Mouse (Mus musculus): ENCODE data around the gene Arl16. TPM values are rescaled to one million over a fixed set of nuclear protein-coding genes. Genes with fewer than 3 reads are reported as not detected.

Gene Arl16
- polyA plus RNA-seq, 1 experiment from 2014 or later = 40.3 TPM

DNA sequence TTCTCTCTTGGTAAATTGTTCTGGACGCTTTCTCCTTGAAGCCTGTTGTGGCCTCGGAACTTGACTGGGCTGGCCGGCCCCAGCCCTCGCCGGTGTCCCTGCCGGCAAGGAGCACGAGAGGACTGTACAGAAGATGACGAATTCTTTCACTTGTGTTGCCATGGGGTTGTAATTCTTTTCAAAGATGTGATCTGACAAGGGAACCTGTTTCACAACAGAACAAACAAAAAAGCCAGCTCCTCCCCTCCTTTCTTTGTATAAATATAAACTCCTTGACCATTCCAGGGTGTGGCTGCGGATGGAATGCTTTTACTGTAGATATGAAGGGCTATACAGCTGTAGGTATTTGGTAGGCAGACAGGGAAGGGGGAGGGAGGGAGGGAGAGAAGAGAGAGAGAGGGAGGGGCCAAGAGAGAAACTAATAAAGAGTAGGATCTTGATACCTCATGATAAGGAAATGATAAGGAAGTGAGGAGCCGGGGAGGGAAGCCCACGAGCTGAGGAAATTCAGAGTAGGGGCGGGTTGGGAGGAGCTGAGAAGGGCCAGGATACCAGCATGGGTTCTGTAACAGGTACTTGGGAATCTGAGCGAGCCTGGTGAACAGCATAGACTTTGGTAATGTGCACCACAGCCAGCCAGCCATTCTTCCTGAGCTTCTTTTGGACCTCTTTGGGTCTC, 40.3 kb upstream of the Arl16 start:
- H3K4me1 ChIP-seq (replicated peaks; ENCODE audit: control insufficient read depth, insufficient read depth, low read length) = peaks cover 8% of the 10 kb centered on the region
- H3K36me3 ChIP-seq (ENCODE audit: control insufficient read depth, insufficient read depth, low read length) = no peaks in the 10 kb centered on the region
- H3K27ac ChIP-seq (ENCODE audit: low read length) = peak overlapping the region; percentile 89
- 0 out of 2 replicates have a peak overlapping the region, but pooled peaks have one; percentile 12 for H3K9ac ChIP-seq (ENCODE audit: low read length)
- no peaks in the 10 kb centered on the region for H3K27me3 ChIP-seq (ENCODE audit: control insufficient read depth, insufficient read depth, low read depth, low read length)
- ATAC-seq (ENCODE audit: low read depth) = peak; percentile 88
- H3K4me3 ChIP-seq (ENCODE audit: low read length) = no peak overlapping the region
- H3K9me3 ChIP-seq (ENCODE audit: control insufficient read depth, low read length) = no peaks in the 10 kb centered on the region
- WGBS = 44% methylated on average over 13 of the region's 13 CpGs
- 0 out of 2 replicates have a peak overlapping the region, but pooled peaks have one; percentile 7 for H3K4me2 ChIP-seq (ENCODE audit: low read depth, low read length)

GRCm38 (mm10) chr11:120506899-120507298, 39.5 kb upstream of the Arl16 start:
- H3K9ac ChIP-seq (ENCODE audit: low read length) = no peak overlapping the region
- H3K4me3 ChIP-seq (ENCODE audit: low read length) = no peak overlapping the region
- H3K36me3 ChIP-seq (ENCODE audit: control insufficient read depth, insufficient read depth, low read length) = no peaks in the 10 kb centered on the region
- 56% methylated on average over 4 of the region's 4 CpGs for WGBS
- no peak overlapping the region for H3K4me2 ChIP-seq (ENCODE audit: low read depth, low read length)
- peaks cover 8% of the 10 kb centered on the region for H3K4me1 ChIP-seq (replicated peaks; ENCODE audit: control insufficient read depth, insufficient read depth, low read length)
- H3K27ac ChIP-seq (ENCODE audit: low read length) = peak overlapping the region; percentile 89
- no peaks in the 10 kb centered on the region for H3K9me3 ChIP-seq (ENCODE audit: control insufficient read depth, low read length)
- peak; percentile 62 for ATAC-seq (ENCODE audit: low read depth)
- no peaks in the 10 kb centered on the region for H3K27me3 ChIP-seq (ENCODE audit: control insufficient read depth, insufficient read depth, low read depth, low read length)

DNA sequence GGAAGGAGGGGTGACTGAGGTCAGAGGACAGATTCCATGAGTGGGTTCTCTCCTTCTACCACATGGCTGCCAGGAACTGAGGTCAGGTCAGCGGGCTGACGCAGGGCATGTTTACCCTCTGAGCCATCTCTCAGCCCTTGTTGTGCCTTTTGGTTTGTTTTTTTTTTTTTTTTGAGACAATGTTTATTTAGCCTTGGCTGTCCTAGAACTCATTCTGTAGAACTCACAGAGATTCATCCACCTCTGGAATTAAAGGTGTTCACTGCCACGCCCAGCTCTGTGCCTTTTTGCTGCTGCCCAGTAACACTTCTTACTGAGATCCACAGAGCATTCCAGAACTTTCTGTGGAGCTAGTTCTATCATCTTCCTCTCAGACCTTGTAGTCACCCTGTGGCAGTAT, 38.3 kb upstream of the Arl16 start:
- H3K27me3 ChIP-seq (ENCODE audit: control insufficient read depth, insufficient read depth, low read depth, low read length) = no peaks in the 10 kb centered on the region
- no peak for ATAC-seq (ENCODE audit: low read depth)
- 74% methylated on average over 3 of the region's 3 CpGs for WGBS
- H3K4me1 ChIP-seq (replicated peaks; ENCODE audit: control insufficient read depth, insufficient read depth, low read length) = peaks cover 8% of the 10 kb centered on the region
- no peaks in the 10 kb centered on the region for H3K36me3 ChIP-seq (ENCODE audit: control insufficient read depth, insufficient read depth, low read length)
- no peak overlapping the region for H3K4me2 ChIP-seq (ENCODE audit: low read depth, low read length)
- no peak overlapping the region for H3K4me3 ChIP-seq (ENCODE audit: low read length)
- no peaks in the 10 kb centered on the region for H3K9me3 ChIP-seq (ENCODE audit: control insufficient read depth, low read length)
- no peak overlapping the region for H3K9ac ChIP-seq (ENCODE audit: low read length)
- no peak overlapping the region for H3K27ac ChIP-seq (ENCODE audit: low read length)

DNA sequence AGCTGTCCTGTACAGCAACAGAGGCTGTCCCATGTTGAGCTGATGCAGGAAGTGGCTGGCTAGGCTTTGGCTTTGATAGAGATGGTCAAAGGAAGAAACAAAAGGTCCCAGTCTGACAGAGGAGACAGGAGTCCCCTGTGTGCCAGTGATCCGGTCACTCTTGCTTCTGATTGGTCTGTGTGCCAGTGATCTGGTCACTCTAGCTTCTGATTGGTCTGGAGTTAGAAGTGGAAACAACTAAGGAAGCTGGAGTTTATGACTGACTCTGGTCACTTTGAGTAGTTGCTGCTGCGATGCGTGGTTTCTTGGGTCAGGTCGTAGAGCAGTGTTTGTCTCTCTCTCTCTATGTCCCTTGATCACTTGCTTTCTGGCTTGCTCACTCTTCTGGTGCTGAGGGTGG, 34.3 kb upstream of the Arl16 start:
- WGBS = 71% methylated on average over 4 of the region's 4 CpGs
- no peaks in the 10 kb centered on the region for H3K27me3 ChIP-seq (ENCODE audit: control insufficient read depth, insufficient read depth, low read depth, low read length)
- H3K27ac ChIP-seq (ENCODE audit: low read length) = no peak overlapping the region
- no peak overlapping the region for H3K9ac ChIP-seq (ENCODE audit: low read length)
- no peak for ATAC-seq (ENCODE audit: low read depth)
- H3K36me3 ChIP-seq (ENCODE audit: control insufficient read depth, insufficient read depth, low read length) = peaks cover 9% of the 10 kb centered on the region
- no peak overlapping the region for H3K4me3 ChIP-seq (ENCODE audit: low read length)
- H3K9me3 ChIP-seq (ENCODE audit: control insufficient read depth, low read length) = no peaks in the 10 kb centered on the region
- peaks cover 2% of the 10 kb centered on the region; the same call in 1 of the 2 replicates for H3K4me1 ChIP-seq (replicated peaks; ENCODE audit: control insufficient read depth, insufficient read depth, low read length)
- H3K4me2 ChIP-seq (ENCODE audit: low read depth, low read length) = no peak overlapping the region

DNA sequence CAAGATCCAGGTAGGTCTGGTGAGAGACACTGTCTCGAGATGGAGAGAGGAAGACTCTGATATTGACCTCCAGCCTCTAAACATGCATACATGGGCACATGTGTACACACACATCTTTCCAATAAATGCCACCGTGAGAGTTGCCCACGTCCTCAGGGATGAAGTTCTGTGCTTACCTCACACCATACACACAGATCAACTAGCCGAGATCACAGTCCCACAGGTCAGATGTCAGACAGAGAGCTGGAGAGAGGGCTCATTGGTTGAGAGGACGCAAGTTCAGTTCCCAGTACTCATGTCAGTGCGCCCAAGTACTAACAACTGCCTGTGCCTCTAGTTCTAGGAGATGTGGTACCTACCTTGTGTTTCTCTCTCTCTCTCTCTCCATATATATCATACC, 33.6 kb upstream of the Arl16 start:
- H3K27me3 ChIP-seq (ENCODE audit: control insufficient read depth, insufficient read depth, low read depth, low read length) = no peaks in the 10 kb centered on the region

GRCm38 (mm10) chr11:120500357-120500756, 33.0 kb upstream of the Arl16 start:
- H3K4me2 ChIP-seq (ENCODE audit: low read depth, low read length) = no peak overlapping the region
- no peak overlapping the region for H3K9ac ChIP-seq (ENCODE audit: low read length)
- H3K27ac ChIP-seq (ENCODE audit: low read length) = peak overlapping the region; percentile 43
- no peaks in the 10 kb centered on the region for H3K9me3 ChIP-seq (ENCODE audit: control insufficient read depth, low read length)
- peaks cover 21% of the 10 kb centered on the region for H3K36me3 ChIP-seq (ENCODE audit: control insufficient read depth, insufficient read depth, low read length)
- 7% methylated on average over 3 of the region's 3 CpGs for WGBS
- H3K4me1 ChIP-seq (replicated peaks; ENCODE audit: control insufficient read depth, insufficient read depth, low read length) = peaks cover 2% of the 10 kb centered on the region; the same call in 1 of the 2 replicates
- H3K4me3 ChIP-seq (ENCODE audit: low read length) = no peak overlapping the region
- peak; percentile 75 for ATAC-seq (ENCODE audit: low read depth)
- no peaks in the 10 kb centered on the region for H3K27me3 ChIP-seq (ENCODE audit: control insufficient read depth, insufficient read depth, low read depth, low read length)

More for the DNA sequence above, 33.6 kb upstream of the Arl16 start:
- Histone ChIP-seq H3K9ac (ENCODE audit: low read length) (no peak overlapping the region), H3K4me2 (ENCODE audit: low read depth, low read length) (no peak overlapping the region), H3K4me3 (ENCODE audit: low read length) (no peak overlapping the region), H3K36me3 (ENCODE audit: control insufficient read depth, insufficient read depth, low read length) (peaks cover 15% of the 10 kb centered on the region), H3K27ac (ENCODE audit: low read length) (no peak overlapping the region), H3K4me1 (replicated peaks; ENCODE audit: control insufficient read depth, insufficient read depth, low read length) (peaks cover 2% of the 10 kb centered on the region; the same call in 1 of the 2 replicates), H3K9me3 (ENCODE audit: control insufficient read depth, low read length) (no peaks in the 10 kb centered on the region)
- ATAC-seq (ENCODE audit: low read depth) = no peak
- WGBS = 50% methylated on average over 6 of the region's 6 CpGs

- Histone ChIP-seq H3K4me3 (ENCODE audit: low read length) (no peak overlapping the region), H3K9ac (ENCODE audit: low read length) (0 out of 2 replicates have a peak overlapping the region, but pooled peaks have one; percentile 4), H3K4me1 (replicated peaks; ENCODE audit: control insufficient read depth, insufficient read depth, low read length) (peaks cover 2% of the 10 kb centered on the region; the same call in 1 of the 2 replicates), H3K36me3 (ENCODE audit: control insufficient read depth, insufficient read depth, low read length) (peaks cover 23% of the 10 kb centered on the region), H3K9me3 (ENCODE audit: control insufficient read depth, low read length) (no peaks in the 10 kb centered on the region), H3K4me2 (ENCODE audit: low read depth, low read length) (no peak overlapping the region), H3K27ac (ENCODE audit: low read length) (peak overlapping the region; percentile 43), H3K27me3 (ENCODE audit: control insufficient read depth, insufficient read depth, low read depth, low read length) (no peaks in the 10 kb centered on the region)
- 69% methylated on average over 6 of the region's 6 CpGs for WGBS
- peak; percentile 22 for ATAC-seq (ENCODE audit: low read depth)
These were observed 32.5 kb upstream of the Arl16 start for GRCm38 (mm10) chr11:120499894-120500293.

GRCm38 (mm10) chr11:120498891-120499290, 31.5 kb upstream of the Arl16 start:
- ATAC-seq (ENCODE audit: low read depth) = no peak
- 71% methylated on average over 5 of the region's 5 CpGs for WGBS
- Histone ChIP-seq H3K4me2 (ENCODE audit: low read depth, low read length) (no peak overlapping the region), H3K9me3 (ENCODE audit: control insufficient read depth, low read length) (no peaks in the 10 kb centered on the region), H3K9ac (ENCODE audit: low read length) (no peak overlapping the region), H3K4me1 (replicated peaks; ENCODE audit: control insufficient read depth, insufficient read depth, low read length) (peaks cover 2% of the 10 kb centered on the region; the same call in 1 of the 2 replicates), H3K4me3 (ENCODE audit: low read length) (no peak overlapping the region), H3K27ac (ENCODE audit: low read length) (no peak overlapping the region), H3K27me3 (ENCODE audit: control insufficient read depth, insufficient read depth, low read depth, low read length) (no peaks in the 10 kb centered on the region), H3K36me3 (ENCODE audit: control insufficient read depth, insufficient read depth, low read length) (peaks cover 26% of the 10 kb centered on the region)

GRCm38 (mm10) chr11:120498226-120498625, 30.8 kb upstream of the Arl16 start:
- no peak overlapping the region for H3K4me2 ChIP-seq (ENCODE audit: low read depth, low read length)
- peaks cover 26% of the 10 kb centered on the region for H3K36me3 ChIP-seq (ENCODE audit: control insufficient read depth, insufficient read depth, low read length)
- H3K27me3 ChIP-seq (ENCODE audit: control insufficient read depth, insufficient read depth, low read depth, low read length) = no peaks in the 10 kb centered on the region
- H3K27ac ChIP-seq (ENCODE audit: low read length) = no peak overlapping the region
- no peak overlapping the region for H3K9ac ChIP-seq (ENCODE audit: low read length)
- 88% methylated on average over 12 of the region's 12 CpGs for WGBS
- no peak overlapping the region for H3K4me3 ChIP-seq (ENCODE audit: low read length)
- peaks cover 5% of the 10 kb centered on the region; the same call in 1 of the 2 replicates for H3K4me1 ChIP-seq (replicated peaks; ENCODE audit: control insufficient read depth, insufficient read depth, low read length)
- ATAC-seq (ENCODE audit: low read depth) = no peak
- no peaks in the 10 kb centered on the region for H3K9me3 ChIP-seq (ENCODE audit: control insufficient read depth, low read length)
